Mouse (Mus musculus) thymus, adult 18-20 months (tissue): Measurements from ENCODE around the gene Dapk3.

Experiments used
- DNase-seq, 2 experiments: peaks; one replicate each; pipeline ENCODE4 v3.0.0; 2022; ENCODE audit warnings: mixed read lengths in 2 of 2

Dapk3 gene

GRCm38 (mm10) chr10:81182336-81183333 lies at the start of gene Dapk3:
Dapk3 (plus strand) TSS chr10:81183005.
- peak; percentile 89 to 96 for DNase-seq

DNA sequence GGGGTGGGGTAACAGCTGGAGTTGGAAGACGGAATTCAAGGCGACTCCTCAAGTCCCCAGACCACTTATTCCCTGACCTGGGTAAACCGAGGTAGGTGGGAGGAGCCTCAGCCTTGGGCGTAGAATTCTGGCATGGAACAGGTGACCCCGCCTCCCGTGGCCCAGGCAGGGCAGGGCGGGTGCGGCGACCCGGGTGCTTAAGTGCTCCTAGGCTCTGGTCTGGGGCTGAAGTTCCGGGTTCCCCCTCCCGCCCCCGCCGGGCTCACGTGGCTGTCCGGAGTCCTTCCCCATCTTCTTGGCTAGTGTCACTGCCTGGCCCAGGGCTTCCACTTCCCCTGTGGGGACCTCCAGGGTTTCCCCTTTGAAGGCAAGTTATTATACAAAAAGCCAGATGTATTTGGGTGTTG lies 48.6 kb upstream of the Dapk3 start:
- peak; percentile 41 to 60 for DNase-seq

- peak in 1 of 2 experiments; percentile 41 for DNase-seq
These were observed 47.7 kb upstream of the Dapk3 start, which contains the start of gene Zbtb7a for GRCm38 (mm10) chr10:81134966-81135681. Zbtb7a (plus strand) TSS chr10:81135220.

DNA sequence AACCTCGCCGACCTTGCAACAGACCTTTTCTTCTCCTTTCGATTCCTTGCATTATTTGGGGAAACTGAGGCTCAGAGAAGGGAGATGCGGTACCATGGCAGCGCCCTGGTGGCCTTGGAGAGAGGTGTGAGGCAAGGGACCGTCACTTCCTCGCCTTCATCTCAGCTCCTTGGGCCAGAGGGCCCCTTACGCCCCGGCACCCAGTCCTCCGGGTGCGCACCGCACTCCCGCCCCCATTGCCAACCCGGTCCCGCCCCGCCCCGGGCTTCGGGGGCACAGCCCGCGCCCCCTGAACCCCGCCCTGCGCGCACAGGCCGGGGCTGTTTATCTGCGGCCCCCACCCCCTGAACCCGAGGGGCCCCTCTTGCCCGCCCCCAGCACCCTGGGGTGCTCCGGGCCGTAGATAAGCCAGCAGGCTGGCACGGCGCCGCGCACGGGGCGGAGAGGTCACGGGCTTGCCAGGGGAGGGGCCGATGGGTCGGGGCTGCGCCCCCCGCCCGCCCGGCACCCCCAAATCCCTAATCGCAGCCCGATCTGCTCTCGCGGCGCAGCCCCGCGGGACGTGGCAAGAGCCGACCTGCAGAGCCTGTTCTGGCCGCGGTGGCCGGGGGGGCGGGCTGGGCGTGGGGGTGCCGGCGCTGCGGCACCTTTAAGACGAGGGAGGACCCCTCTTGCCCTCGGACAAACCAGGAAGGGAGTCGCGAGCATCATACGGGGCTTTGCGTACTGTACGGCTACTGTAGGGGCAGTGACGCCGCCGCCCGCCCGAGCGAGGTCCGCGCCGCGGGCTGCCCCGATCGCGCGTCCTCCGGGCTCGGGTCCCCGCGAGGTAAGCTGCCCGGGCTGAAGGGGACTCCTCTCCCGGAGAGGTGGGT lies 46.7 kb upstream of the Dapk3 start:
- peak; percentile 49 to 61 for DNase-seq

GRCm38 (mm10) chr10:81136706-81137231 lies 46.0 kb upstream of the Dapk3 start:
- DNase-seq = peak; percentile 79 to 86

- DNase-seq = peak; percentile 99
These were observed 45.3 kb upstream of the Dapk3 start for GRCm38 (mm10) chr10:81137252-81138130.

DNA sequence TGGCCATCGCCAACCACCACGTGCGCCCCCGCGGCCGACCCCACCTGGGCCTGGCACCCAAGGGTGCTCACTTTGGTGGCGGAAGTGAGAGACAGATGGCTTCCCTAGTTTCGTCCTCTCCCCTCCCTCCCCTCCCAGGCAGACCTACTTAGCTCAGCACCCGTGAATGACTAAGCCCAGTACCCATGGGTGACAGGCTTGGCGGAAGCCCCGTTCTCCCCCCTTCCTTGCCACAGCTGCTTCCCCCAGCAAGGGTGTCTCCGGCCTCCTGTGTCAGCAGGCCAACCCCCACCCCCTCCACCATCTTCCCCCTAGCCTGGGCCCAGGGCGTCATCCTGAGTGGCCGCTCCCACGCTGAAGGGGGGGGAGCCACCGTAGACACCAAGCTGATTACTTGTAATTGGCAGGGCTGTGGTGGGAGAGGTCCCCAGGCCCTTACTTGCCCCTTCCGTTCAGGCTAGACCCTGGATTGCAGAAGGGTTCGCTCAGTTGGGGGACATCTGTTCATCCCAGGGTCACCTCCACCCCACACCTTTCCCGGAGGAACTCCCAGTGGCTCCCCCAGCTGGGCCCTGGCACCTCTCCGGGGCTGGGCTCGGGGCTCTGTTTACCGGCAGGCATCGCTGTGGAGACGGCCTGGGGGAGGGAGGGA lies 44.5 kb upstream of the Dapk3 start:
- peak; percentile 62 to 74 for DNase-seq

GRCm38 (mm10) chr10:81138821-81139528 lies 43.8 kb upstream of the Dapk3 start:
- DNase-seq = no peak

- DNase-seq = no peak
These were observed 43.3 kb upstream of the Dapk3 start for GRCm38 (mm10) chr10:81139529-81139846.

DNA sequence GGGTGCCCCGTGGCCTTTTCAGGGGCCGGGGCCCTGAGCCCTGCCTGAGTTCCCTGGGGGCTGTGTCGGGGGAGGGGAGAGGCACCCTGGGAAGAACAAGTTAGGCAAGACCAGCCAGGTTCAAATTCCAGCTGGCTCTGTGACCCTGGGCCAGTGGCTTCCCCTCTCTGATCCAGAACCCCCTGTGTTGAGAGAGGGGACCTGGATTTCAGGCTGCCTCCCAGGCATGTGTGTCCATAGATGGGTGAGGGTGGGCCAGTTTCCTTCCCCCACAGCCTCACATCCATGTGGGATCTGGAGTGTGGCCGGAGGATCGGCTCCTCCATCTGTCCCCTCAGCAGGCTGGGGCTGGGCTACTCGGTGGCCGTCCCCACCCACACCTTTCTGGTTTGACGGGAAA lies 42.8 kb upstream of the Dapk3 start:
- DNase-seq = no peak

DNA sequence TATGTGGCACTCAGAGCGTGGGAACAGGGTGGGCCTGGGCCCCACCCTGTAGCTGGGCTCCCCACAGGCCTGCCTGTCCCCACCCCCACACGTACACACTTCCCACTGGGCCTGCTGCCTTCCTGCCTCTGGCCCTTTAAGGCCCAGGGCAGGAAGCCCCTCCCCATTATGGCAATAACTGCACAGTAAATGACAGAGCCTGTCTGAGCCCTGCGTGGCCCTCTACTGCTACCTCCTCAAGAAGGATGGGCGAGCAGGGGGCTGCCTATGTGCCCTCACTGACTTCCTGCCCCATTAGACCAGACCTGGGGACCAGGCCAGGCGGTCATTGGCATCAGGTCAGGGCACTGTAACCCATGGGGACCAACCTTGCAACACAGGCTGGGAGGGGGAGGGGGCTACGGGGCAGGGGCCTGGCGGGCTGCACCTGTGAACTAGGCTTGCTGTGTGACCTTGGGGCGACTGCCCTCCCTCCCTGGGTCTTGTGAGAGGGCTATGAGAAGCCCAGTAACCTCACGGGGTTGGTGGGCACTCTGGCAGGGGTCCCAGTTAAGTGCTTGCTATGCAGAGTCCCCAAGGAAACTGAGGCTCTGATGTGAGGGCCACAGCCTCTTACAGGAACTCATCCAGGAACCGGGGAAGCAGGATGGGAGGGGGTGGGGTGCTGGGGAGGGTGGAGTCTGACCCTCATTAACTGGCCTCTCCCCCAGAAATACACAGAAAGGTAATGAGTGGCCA lies 41.9 kb upstream of the Dapk3 start:
- DNase-seq = peak in 1 of 2 experiments; percentile 40

GRCm38 (mm10) chr10:81141455-81142210 lies 41.2 kb upstream of the Dapk3 start:
- DNase-seq = no peak

- no peak for DNase-seq
These were observed 40.2 kb upstream of the Dapk3 start for GRCm38 (mm10) chr10:81142551-81142981.

- no peak for DNase-seq
These were observed 39.6 kb upstream of the Dapk3 start for GRCm38 (mm10) chr10:81143157-81143633.

DNA sequence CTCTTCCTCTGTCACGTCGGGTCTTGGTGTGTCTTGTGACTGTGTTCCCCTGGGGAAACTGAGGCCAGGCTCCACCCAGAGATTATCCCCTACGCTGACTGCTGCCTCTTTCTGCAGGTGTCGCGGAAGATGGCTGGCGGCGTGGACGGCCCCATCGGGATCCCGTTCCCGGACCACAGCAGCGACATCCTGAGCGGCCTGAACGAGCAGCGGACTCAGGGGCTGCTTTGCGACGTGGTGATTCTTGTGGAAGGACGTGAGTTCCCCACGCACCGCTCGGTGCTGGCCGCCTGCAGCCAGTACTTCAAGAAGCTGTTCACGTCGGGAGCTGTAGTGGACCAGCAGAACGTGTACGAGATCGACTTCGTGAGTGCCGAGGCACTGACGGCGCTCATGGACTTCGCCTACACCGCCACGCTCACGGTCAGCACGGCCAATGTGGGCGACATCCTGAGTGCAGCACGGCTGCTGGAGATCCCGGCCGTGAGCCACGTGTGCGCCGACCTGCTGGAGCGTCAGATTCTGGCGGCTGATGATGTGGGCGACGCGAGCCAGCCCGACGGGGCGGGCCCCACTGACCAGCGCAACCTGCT lies 38.9 kb upstream of the Dapk3 start:
- no peak for DNase-seq

DNA sequence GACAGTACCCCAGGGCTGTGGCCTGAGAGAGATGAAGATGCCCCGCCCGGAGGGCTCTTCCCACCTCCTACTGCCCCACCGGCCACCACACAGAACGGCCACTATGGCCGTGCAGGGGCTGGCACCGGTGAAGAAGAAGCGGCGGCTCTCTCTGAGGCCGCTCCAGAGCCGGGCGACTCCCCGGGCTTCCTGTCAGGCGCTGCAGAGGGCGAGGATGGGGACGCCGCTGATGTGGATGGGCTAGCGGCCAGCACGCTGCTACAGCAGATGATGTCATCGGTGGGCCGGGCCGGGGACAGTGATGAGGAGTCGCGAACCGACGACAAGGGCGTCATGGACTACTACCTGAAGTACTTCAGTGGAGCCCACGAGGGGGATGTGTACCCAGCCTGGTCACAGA lies 38.1 kb upstream of the Dapk3 start:
- DNase-seq = no peak

GRCm38 (mm10) chr10:81145307-81145706 lies 37.5 kb upstream of the Dapk3 start:
- DNase-seq = no peak

DNA sequence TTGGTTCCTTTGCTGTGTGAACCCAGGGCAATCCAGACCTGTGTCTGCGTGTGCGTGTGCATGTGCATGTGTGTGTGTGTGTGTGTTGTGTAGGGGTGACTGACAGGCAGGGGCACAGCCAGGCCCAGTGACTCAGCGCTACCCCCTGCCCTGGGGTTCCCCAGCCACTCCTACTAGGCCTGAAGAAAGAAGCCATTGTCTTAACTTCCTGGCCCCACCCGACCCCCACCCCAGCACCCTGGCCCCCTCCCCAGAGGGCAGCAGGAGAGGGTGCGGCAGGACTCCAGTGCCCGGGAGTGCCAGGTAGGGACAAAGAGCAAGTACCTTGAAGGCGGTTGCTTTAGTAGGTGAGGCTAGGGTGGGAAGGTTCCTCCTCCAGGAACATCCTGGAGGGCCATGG lies 37.0 kb upstream of the Dapk3 start:
- DNase-seq = no peak
